Mouse (Mus musculus) 3134 (cell line): ENCODE data around the gene Rusc2.

Experiments used
- DNase-seq: peaks from one replicate; pipeline ENCODE4 v3.0.0-alpha.2; 2011; ENCODE audit warnings: low spot score; ENCODE audit not compliant: insufficient read length; ENCODE audit errors: extremely low read depth

Gene Rusc2

DNA sequence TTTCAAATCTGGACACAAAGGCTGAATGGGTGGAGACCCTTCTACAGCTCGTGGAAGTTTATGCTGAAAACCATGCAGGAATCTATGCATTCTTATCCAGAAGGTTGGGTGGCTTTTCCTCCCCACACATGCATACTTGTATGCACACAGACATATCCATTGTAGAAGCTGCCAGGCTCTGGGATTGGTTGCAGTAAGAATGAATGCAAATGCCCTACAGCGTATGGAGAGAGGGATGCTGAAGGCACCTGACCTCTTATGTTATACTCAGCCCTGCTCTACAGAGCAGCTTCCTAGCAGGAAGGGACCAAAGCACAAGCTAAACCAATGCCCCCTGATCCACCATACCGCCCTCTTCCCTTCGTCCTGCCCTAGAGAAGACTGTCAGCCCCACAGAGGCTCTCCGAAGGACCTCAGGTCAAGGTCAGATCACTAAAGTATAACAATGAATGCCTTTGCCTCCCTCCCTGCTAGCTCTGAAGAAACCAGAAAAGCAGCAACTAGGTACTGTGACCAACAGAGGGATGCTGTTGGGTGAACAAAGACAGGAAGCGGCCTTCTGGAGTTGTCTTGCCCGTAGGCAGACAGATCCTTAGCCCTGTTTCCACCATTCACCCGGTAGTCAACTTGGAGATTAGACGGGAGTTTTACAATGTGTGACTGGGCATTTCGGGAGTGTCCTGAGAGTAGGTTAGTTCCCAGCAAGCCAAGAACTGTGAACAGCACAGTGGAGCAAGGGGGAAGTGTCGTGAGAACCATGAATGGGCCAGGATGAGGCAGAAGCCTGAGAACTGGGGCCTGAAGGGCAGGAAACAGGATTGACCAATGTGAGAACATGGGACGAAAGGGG is 25.5 kb downstream of the Rusc2 start:
- DNase-seq = no peak

DNA sequence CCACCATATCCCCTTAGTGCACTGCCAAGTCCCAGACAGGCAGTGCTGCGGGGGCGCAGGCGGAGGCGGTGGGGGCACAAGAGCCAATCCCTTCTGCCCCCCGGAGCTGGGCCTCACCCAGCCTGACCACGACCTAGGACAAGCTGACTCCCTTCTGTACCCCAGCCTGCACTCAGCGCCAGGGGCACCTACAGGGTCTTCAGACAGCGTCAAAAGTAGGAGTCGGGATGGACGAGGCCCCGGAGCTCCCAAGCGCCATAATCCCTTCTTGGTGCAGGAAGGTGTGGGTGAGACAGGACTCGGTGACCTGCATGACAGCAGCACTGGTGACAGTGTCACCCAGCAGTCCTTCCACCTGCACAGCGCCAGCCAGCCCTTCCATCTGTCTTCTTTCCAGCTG is 33.0 kb downstream of the Rusc2 start:
- DNase-seq = no peak

GRCm38 (mm10) chr4:43415221-43416070 is 33.7 kb downstream of the Rusc2 start:
- peak; percentile 29 for DNase-seq

DNA sequence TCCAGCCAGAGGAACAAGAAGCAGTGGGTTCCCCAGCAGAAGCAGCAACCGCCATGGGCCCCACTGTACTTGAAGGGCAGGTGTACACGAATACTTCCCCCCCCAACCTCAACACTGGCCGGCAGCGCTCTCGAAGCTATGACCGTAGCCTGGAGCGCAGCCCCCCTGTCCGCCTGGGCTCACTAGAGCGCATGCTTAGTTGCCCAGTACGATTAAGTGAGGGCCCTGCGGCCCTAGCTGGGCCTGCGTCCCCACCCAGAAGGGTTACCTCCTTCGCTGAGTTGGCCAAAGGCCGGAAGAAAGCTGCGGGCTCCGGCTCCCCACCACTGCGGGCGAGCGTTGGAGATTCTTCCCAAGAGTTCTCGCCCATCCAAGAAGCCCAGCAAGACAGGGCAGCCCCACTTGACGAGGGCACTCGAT is 34.3 kb downstream of the Rusc2 start:
- peak; percentile 27 for DNase-seq

DNA sequence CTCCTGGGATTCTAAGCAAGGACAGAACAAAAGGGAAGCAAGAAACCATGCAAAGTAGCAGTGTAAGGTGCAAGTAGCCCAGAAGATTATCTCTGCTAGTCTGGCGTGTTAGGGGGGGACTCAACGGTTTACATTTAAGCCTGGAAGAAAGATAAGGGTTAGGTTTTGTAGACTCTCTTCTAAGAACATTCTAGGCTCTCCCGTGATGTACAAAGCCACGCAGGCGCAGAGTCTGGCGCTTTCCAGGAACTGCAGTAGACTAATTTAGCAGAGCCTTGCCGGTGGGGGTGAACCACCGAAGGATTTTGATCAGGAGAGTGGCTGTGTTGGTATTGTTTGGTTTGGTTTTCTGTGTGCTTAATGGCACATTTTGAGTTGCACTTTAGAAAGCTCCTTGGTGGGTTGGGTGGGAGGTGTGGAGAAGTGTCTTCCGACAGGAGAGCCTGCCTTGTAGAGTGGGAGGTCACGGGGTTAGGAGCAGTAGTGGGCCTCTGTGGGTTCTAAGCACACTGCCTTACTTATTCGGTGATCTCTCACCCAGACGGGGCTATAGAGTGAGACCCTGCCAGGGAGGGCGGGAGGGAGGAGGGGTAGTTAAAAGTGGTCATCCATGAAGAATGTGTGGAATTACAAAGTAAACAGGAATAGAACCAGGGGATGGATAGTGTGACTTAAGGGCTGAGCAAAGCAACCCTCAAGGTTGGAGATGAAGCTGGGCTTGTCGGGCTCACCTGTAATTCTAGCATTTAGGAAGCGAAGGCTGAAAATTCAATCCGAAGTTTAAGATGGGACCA is 35.7 kb downstream of the Rusc2 start:
- DNase-seq = no peak

- no peak for DNase-seq
Measured at GRCm38 (mm10) chr4:43418450-43418849, 36.7 kb downstream of the Rusc2 start.

DNA sequence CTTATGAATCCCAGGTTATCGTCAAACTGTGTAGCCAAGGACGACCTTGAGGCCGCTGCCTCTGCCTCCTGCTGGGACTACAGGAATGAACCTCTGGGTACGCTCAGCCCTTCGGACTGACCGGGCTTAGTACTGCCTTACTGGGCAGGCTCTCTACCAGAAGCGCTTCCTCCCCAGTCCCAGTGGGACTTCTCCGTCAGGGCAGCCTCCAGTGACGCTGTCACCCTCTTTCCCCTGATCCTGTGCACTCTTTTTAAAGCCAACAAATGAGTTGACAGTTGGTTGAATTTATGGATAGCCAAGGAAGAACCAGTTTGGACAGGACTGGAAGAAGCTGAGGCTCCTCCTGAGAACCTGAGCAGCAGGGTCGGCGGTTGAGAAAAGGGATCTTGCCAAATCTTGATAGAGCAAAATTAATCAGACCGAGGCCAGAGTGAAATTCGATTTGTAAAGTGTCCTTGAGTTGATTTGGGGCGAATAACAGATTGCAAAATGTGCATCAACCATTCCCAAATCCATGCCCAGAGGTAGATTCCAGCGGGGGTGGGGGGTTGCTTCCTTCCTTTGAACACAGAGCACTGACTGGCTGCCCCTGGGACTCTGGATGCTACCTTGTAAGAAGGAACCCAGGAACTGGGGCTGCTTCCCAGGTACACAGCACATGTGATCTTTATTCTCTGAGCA is 37.3 kb downstream of the Rusc2 start:
- no peak for DNase-seq

DNA sequence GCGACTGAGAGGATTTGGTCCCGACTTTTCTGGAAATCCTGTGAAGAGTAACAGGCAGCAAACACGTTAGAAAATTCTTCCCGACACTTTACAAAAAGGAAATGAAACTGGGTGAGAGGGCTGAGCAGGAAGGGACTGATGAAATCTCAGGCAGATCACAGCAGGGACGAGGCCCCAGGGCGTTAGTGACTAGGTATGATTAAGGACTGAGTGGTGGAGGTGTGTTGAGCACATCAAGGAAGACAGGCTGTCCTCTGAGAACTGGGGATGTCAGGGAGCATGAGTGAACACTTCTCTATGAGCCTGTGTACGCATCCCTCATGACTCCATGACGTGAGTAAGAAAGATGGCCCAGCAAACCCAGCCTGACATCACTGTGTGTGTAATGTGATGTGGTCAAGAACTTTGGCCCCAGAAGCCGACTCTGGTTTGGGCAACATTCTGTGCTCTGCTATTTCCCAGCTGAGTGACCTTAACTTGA is 38.1 kb downstream of the Rusc2 start:
- DNase-seq = no peak

DNA sequence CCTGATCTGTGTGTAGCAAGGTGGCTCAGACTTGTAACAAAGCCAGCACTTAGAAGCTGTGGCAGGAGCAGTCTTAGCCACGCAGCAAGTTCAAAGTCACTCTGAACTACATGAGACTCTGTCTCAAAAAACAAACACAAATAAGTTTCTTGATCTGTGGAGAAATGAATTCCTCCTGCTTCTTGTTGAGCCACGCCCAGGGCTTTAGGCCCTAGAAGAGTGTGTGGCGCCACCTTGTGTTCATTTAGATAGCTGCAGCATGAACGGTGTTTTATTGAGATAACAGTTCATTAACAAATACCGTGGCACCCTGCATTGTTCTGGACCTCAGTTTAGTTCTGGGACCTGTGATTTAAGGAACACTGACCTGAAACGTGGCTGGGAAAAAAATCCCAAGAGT is 38.5 kb downstream of the Rusc2 start:
- DNase-seq = peak; percentile 47

DNA sequence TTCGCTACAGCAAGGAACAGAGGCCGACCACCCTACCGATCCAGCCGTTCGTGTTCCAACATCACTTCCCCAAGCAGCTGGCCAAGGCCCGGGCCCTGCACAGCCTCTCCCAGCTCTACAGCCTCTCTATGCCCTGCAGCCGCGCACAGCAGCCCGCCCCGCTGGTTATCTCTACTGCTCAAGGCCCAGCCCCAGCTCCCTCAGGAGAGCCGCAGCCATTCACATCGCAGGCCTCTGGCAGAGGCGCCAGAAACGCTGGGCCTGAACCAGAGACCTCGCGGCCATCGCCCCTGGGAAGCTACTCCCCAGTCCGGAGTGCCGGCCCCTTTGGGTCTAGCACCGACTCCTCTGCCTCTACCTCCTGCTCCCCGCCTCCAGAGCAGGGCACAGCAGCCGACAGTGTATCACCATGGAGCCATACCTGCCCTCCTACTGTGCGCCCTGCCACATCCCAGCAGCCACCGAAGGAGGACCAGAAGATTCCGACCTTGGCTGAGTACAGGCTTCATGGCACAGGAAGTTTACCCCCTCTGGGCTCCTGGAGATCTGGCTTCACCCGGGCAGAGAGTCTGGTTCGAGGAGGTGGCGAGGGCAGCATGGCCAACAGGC is 40.0 kb downstream of the Rusc2 start:
- no peak for DNase-seq

- no peak for DNase-seq
Measured at GRCm38 (mm10) chr4:43423267-43423934, 41.6 kb downstream of the Rusc2 start.

DNA sequence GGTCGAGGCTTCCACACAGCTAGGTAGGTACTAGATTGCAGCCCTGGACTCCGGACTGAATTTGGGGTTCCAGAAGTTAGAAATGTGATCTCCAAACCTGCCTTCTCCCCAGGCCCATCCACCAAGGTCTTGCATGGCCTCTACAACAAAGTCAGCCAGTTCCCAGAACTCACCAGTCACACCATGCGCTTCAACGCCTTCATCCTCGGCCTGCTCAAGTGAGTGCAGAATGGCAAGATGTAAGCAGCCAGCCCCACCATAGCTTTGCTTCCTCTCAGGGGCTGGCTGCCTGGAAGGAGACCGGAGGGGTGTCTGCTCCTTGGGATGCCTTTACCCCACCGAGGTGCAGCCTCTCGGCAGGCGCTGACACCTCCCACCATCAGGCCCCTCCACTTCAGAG is 42.3 kb downstream of the Rusc2 start:
- no peak for DNase-seq

DNA sequence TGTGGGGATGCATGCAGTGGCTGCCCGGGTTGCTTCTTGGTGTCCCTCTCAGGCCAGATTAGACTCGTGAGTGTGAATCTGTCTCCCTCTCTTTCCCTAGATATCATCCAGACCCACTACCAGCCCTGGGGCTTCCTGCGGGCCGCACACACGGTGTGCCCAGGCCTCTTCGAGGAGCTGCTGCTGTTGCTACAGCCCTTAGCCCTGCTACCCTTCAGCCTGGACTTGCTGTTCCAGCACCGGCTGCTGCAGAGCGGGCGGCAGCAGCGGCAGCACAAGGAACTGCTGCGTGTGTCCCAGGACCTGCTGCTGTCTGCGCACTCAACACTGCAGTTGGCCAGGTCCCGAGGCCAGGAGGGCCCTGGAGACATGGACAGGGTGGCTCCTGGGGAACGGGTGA is 43.4 kb downstream of the Rusc2 start:
- DNase-seq = no peak

- DNase-seq = no peak
Measured at GRCm38 (mm10) chr4:43425648-43426380, 44.0 kb downstream of the Rusc2 start.

DNA sequence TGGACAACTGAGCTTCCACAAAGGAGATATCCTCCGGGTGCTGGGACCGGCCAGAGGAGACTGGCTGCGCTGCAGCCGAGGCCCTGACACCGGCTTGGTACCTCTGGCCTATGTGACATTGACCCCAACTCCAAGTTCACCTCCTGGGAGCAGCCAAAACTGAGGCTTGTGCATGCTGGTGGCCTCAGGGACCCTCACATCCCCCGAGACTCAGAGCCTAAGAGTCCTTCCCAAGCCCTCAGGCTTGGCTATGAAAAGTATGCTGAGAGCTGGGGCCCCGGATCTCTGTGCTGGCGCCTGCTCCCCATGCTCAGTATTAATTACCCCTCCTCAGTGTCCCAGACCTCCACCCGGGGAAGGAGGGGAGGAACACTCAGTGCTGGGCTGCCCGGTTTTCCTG is 44.7 kb downstream of the Rusc2 start:
- no peak for DNase-seq

DNA sequence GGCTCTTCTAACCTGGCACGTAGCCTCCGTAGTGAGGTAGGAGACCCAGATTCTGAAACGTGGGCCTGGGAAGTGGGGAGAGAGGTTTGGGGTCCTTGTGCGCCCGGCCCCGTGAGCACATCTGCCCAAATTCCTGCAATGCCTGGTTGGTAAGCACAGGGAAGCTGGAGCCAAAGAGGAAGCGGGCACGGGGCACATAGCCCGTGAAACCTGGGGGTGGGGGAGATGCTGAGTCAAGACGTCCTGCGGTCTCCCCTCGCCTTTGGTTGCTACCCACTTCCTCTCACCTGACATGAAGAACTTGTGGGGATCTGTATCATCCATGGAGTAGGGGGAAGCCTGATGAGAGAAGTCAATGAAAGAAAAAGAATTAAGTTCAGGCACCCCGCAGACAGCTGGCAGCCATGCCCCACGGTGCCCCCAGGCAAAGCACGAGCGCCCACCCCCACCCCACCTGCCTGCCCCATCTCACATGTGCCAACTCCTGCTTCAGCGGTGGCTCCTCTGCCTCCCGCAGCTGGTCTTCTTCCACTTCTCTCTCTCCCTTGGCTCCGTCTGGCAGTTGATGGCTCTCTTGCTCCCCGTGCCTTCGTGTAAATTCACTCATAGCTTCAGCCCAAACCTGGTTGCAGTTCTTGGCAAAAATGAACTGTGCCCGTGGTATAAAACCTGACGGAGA is 45.9 kb downstream of the Rusc2 start:
- no peak for DNase-seq

DNA sequence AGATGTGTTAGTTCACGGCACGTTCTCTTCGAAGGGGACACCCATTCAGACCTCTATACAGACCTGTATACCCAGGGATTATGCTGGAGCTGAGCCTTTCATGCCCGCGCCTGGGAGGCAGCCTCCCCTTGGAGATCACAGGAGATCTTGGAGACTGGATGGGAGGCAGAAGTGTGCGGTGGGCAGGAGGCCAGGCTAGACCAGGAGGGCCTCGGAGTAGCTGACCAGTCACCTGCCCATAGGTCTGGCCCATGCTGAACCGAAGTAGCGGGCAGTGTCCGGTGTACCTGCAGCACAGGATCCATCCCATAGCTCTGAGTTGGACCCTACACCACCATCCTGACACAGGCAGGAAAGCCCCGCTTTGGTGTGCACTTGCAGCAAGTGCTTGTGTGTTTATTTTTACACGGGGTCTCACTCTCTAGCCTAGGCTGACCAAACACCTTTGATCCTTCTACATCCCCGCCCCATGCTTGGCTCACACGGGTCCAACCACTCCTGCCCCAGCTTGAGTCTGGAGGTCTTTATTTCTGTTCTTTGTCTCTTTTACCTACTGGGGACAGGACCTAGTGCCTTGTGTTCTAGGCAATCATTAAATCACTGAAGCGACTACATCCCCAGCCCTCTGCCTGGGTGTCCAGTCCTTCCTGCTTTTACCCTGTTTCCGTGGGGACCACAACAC is 46.5 kb downstream of the Rusc2 start:
- no peak for DNase-seq

DNA sequence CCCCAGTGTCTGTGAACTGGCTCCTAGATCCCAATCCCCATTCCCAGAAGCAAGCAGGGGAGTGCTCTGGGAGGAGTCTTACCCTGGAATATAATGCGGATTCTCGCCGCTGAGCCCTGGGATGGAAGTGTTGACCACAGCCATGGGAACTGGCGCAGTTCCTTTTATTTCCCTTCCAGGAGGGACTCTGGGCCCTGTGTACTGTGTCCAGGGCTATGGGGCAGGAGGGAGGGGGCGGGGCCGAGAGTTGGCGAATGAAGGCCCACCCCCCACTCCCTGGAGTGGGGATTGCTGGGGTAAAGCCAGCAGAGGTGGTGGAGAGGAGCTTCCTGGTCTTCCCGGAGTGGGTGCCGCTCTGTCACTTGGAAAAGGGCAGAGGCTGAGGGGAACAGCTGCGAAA is 47.2 kb downstream of the Rusc2 start, which contains the start of gene Fam166b:
Gene Fam166b (minus strand): TSS at position 189 of the 400 bp plus-strand sequence.
- DNase-seq = no peak
